Mouse (Mus musculus) spleen, adult 2 months (tissue): Measurements from ENCODE around the gene Ddb2. TPM values are rescaled to one million over a fixed set of nuclear protein-coding genes. Genes with fewer than 3 reads are reported as not detected.

ENCODE experiments used
- DNase-seq, 2 experiments: peaks; one replicate each; pipeline versions ENCODE4 v3.0.0 to v3.0.0-alpha.2; 2012 to 2021; ENCODE audit warnings: low spot score in 2 of 2, low read depth in 1 of 2
- H3K27ac ChIP-seq: fragments of 200-500 bp; 2 replicates; pipeline ENCODE4 v1.5.1; 2012; ENCODE audit warnings: low read length, inconsistent platforms; ENCODE audit not compliant: insufficient read depth
- H3K27me3 ChIP-seq: fragments of 200-500 bp; 2 replicates; pipeline ENCODE4 v1.6.1; 2012; ENCODE audit warnings: mild to moderate bottlenecking, moderate library complexity, low read length, inconsistent platforms; ENCODE audit not compliant: control insufficient read depth, insufficient read depth
- H3K36me3 ChIP-seq: fragments of 200-500 bp; 2 replicates; pipeline ENCODE4 v1.6.1; 2012; ENCODE audit warnings: mild to moderate bottlenecking, low read length, inconsistent platforms; ENCODE audit not compliant: control insufficient read depth, insufficient read depth
- H3K4me1 ChIP-seq: fragments of 200-500 bp; 2 replicates; pipeline ENCODE4 v1.6.1; 2011; ENCODE audit warnings: inconsistent platforms; ENCODE audit not compliant: control insufficient read depth, insufficient read depth, insufficient read length
- H3K4me3 ChIP-seq: fragments of 200-500 bp; 2 replicates; pipeline ENCODE4 v1.5.1; 2011; ENCODE audit warnings: mild to moderate bottlenecking, inconsistent platforms; ENCODE audit not compliant: insufficient read depth, insufficient read length; ENCODE audit errors: extremely low read depth
- CTCF ChIP-seq: fragments of 200-500 bp; IDR thresholded peaks from 2 replicates; pipeline ENCODE4 v1.5.1; 2011; ENCODE audit warnings: mild to moderate bottlenecking, inconsistent platforms; ENCODE audit not compliant: insufficient read depth, insufficient read length, insufficient replicate concordance; ENCODE audit errors: extremely low read depth
- POLR2A ChIP-seq: fragments of 200-500 bp; IDR thresholded peaks from 2 replicates; pipeline ENCODE4 v1.6.1; 2011; ENCODE audit warnings: low read depth, low read length, inconsistent platforms
- WGBS: fragments of 180-500 bp; shearing (Covaris S2); methylation state at CpG from one replicate; pipeline ENCODE4 v1.1.7; 2018; 5-methylcytosine and 5-hydroxymethylcytosine counted together
- polyA plus RNA-seq: library from polyadenylated mRNA; depleted of rRNA; stranded (reverse); fragments of >200 nt; gene quantifications from 2 replicates; pipeline ENCODE4 v1.2.3, GENCODE M21; 2012

Ddb2 gene
- polyA plus RNA-seq, 1 experiment = 18.3 TPM

DNA sequence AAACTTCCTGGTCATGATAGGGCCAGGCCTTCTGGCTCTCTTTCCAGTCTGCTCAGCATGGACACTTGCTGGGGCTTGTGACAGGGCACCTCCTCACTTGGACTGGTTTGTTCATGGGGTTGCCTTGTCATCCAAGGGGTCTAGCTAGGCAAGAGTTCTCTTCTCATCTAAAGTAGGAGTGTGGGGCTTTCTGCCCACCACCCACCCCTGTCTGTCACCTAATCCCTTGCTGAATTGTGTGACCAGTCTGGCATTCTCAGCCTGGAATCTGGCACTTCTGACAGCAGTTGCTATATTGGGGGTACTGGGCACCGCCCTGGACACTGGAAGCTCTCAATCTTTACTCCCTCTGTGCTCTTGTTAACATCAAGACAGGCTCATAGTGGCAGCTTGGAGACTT is 22.7 kb upstream of the Ddb2 start:
- Histone ChIP-seq H3K27ac (no peak overlapping the region), H3K27me3 (peaks cover 22% of the 10 kb centered on the region), H3K4me1 (peaks cover 7% of the 10 kb centered on the region), H3K4me3 (no peak overlapping the region), H3K36me3 (no peaks in the 10 kb centered on the region)
- no peak for TF ChIP-seq POLR2A
- no peak for TF ChIP-seq CTCF
- 100% methylated on average over 1 of the region's 1 CpGs for WGBS
- no peak for DNase-seq

DNA sequence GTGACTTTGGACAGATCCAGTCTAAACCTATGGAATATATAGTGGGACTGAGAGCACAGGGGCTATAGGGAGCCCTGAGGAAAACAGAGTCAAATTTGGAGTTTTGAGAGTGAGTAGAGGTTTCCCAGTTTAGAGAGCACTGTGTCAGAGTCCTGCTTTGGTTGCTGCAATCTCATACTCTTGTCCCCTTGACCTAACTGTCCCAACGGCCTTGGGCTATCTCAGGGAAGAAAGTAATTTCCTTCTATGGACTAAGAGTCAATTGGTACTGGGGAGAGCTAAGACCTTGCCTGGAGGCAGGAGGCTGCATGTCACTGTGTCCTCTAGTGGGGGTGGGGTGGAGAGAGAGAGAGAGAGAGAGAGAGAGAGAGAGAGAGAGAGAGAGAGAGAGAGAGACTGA is 22.0 kb upstream of the Ddb2 start:
- WGBS = 68% methylated on average over 1 of the region's 1 CpGs
- Histone ChIP-seq H3K27ac (no peak overlapping the region), H3K36me3 (no peaks in the 10 kb centered on the region), H3K4me1 (peaks cover 5% of the 10 kb centered on the region), H3K27me3 (peaks cover 22% of the 10 kb centered on the region), H3K4me3 (no peak overlapping the region)
- TF ChIP-seq CTCF (no peak), POLR2A (no peak)
- no peak for DNase-seq

DNA sequence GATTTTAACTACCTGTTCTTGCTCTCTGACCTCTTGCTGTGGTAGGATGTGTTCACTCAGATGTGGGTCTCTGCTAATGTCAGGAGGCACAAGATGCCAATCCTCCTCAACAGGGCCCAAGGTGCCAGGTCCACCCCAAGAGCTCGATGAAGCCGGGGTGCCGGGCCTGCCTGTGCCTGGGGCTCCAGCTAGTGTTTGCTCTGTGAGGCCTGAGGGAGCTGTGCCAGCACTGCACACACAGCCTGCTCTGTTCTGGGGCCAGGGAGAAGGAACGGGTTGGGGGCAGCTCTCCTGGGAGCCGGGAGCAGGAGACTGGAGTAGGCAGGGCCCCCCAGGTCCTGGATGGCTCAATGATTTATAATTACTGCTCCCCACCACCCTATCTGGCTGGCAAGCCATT is 21.3 kb upstream of the Ddb2 start:
- no peak overlapping the region for H3K4me3 ChIP-seq

DNA sequence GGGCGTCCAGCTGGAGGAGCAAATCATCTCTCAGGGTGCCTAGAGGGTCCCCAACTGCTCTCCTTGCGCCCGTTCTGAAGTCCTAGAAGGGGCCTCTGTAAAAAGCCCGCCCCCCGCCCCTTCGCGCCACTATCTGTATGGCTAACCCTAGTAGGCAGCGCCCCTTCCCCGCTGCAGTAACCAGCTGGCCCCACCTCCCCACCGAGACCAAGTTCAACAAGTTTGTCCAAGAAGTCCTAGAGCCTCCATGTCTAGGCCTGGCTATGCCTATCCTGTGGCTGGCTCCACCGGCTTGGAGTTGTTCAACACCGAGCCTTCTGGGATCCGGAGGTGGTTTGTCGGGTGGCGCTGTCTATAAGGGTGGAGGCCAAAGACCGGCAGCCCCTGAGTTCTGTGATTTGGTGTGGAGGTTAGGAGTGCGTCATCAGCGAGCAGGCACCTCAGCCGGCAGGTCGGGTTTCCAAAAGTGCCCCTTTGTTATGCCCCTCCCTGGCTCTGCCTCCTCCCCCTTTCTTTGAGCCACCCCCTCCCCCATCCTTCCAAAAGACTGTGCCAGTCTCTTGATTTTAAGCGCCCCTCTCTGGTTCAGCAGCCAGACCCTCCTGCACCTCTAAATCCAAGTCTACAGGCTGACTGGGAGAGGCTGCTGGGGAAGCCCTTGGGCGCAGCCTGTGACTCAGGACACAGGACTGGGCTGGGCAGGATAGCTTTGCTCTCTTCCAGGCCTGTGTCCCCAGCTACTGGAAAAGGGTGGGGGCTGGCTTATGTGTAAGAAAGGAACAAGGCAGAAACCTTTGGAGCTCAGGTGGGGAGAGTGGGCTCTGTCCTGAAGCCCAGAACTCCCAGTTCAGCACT is 20.6 kb upstream of the Ddb2 start:
- DNase-seq = no peak
- H3K4me3 ChIP-seq = peak overlapping the region; percentile 61
- no peaks in the 10 kb centered on the region for H3K36me3 ChIP-seq
- WGBS = 12% methylated on average over 22 of the region's 22 CpGs
- H3K4me1 ChIP-seq = peaks cover 5% of the 10 kb centered on the region
- TF ChIP-seq POLR2A = no peak
- TF ChIP-seq CTCF = no peak
- H3K27me3 ChIP-seq = peaks cover 22% of the 10 kb centered on the region
- no peak overlapping the region for H3K27ac ChIP-seq

More for the DNA sequence above, 21.3 kb upstream of the Ddb2 start:
- Histone ChIP-seq H3K36me3 (no peaks in the 10 kb centered on the region), H3K27ac (no peak overlapping the region), H3K27me3 (peaks cover 22% of the 10 kb centered on the region), H3K4me1 (peaks cover 5% of the 10 kb centered on the region)
- DNase-seq = no peak
- TF ChIP-seq CTCF (no peak), POLR2A (no peak)
- WGBS = 85% methylated on average over 5 of the region's 5 CpGs

DNA sequence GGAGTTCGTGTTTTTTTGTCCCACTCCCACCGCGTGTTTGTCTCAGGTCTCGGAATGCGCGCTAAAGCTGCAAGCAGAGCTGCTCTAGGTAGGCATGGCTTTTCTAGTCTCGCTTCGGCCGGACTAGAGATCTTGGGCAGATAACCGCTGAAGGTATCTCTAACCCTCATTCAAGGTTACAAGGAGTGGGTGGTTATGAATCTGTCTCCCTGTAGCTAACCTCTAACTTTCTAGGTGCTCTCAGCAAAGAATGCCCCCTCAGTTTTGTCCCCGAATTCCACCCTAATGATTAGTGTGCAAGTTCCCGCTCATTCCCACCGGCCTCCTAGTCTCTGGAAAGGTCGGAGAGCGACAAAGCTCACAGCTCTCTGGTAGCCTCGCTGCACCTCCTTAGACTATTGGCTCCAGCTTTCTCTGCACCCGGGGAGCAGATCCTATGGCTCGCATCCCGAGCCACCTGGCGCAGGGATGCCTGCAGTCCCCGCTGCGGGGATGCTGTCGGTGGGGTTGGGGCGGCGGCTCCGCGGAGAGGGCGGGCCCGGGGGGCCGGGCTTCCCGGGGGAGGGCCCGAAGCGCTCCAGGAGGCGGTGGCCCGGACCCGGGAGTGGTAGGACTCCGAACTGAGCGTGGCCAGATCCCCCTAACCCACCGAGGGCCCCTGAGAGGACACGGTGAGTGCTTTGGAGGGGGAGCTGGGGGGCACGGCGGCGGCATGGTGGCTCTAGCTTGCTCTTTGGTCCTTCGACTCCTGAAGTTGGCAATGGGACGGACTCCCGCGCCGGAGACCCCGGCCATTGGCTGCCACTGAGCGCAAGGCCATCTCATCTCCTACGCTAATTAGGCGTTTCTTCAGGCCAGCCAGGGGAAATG is 19.7 kb upstream of the Ddb2 start:
- Histone ChIP-seq H3K4me1 (peaks cover 5% of the 10 kb centered on the region), H3K36me3 (no peaks in the 10 kb centered on the region), H3K27me3 (peaks cover 22% of the 10 kb centered on the region), H3K27ac (no peak overlapping the region), H3K4me3 (peak overlapping the region; percentile 61)
- no peak for TF ChIP-seq CTCF
- no peak for TF ChIP-seq POLR2A
- no peak for DNase-seq
- WGBS = 2% methylated on average over 52 of the region's 52 CpGs

DNA sequence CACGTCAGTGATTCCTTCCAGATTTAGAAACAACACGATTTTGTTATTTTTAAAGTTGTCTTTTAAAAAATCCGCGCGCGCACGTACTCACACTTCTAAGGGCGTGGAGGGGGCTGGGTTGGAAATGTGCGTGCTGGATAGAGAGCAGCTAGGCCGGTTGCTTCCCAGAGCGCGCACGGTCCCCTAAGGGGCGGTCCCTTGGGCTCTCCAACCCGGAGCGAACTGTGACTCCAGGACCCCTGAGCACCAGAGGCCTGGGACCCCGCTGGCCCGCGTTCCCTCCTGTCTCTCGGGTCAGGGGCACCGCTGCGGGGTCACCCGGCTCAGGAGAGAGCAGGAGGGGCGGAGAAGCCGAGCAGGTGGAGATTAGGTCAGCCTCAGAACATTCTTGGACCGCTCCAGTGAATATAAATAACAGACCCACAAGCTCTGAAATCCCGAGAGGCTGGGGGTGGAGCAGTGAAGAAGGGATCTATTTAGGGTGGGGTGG is 18.9 kb upstream of the Ddb2 start, which contains the start of gene Pacsin3:
Gene Pacsin3 (plus strand): TSS at position 294 of the 490 bp plus-strand sequence.
- no peak for DNase-seq
- no peak within 1 kb of the TSS for H3K27ac ChIP-seq
- peak within 1 kb of the TSS; percentile 61 for H3K4me3 ChIP-seq

More for the DNA sequence above, 18.9 kb upstream of the Ddb2 start, which contains the start of gene Pacsin3:
- Histone ChIP-seq H3K4me1 (peaks cover 5% of the 10 kb centered on the region), H3K27me3 (peaks cover 22% of the 10 kb centered on the region), H3K36me3 (no peaks in the 10 kb centered on the region)
- TF ChIP-seq POLR2A = no peak
- TF ChIP-seq CTCF = no peak
- 6% methylated on average over 27 of the region's 27 CpGs for WGBS
